Mouse (Mus musculus) C2C12 (cell line): ENCODE results near the gene Tjp3.

Source experiments
- CEBPB ChIP-seq: IDR thresholded peaks from one replicate; pipeline ENCODE4 v1.6.1; 2011; ENCODE audit warnings: low read depth, mild to moderate bottlenecking, control low read depth, moderate library complexity
- CTCF ChIP-seq: IDR thresholded peaks from one replicate; pipeline ENCODE4 v1.5.1; 2011; ENCODE audit not compliant: control insufficient read depth, insufficient read depth, insufficient read length
- MAX ChIP-seq: IDR thresholded peaks from one replicate; pipeline ENCODE4 v1.6.1; 2011; ENCODE audit warnings: mild to moderate bottlenecking, control low read depth
- MYOG ChIP-seq: IDR thresholded peaks from one replicate; pipeline ENCODE4 v1.6.1; 2011; ENCODE audit not compliant: control insufficient read depth, insufficient read length; ENCODE audit errors: extremely low read depth
- USF1 ChIP-seq: IDR thresholded peaks from one replicate; pipeline ENCODE4 v1.6.1; 2011; ENCODE audit warnings: low read depth, mild to moderate bottlenecking, control low read depth, moderate library complexity

- TF ChIP-seq MAX (no peak), CTCF (no peak), CEBPB (no peak), MYOG (no peak), USF1 (no peak)
Observed at GRCm38 (mm10) chr10:81236471-81237268, 54.7 kb downstream of the Tjp3 start.
